16 mouse cellular contexts compared by ENCODE assay signal in the genomic region with DNA sequence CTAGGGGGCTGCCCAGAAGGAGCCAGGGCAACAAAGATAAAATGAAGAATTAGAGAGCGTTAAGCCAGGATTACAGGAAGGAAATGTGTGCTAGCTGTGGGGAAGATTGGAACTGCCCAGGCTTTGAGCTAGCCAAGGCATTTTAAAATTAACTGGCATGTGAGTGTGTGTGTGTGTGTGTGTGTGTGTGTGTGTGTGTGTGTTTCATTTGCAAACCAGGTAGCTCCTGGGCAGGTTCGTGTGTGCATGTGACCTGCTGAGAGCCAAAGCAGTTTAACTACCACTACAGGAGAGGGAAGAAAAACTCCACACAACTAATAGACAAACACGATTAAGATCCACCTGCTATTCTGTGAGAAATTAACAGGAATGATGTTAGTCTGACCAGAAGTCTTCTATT. TPM values are rescaled to one million over a fixed set of nuclear protein-coding genes. Genes with fewer than 3 reads are reported as not detected.
"Had no signal": no experiment of that assay in that cellular context is flagged by ENCODE, and none has a peak within 500 bp of the region (broad histone marks: within the 10 kb centered on the region; RNA-seq: fewer than 3 reads in every experiment).

No protein-coding gene starts in this region.

- H3K9me3 ChIP-seq: lung, embryonic 15.5 days; megakaryocyte, embryonic 14.5 days; midbrain, embryonic 13.5 days; midbrain, embryonic 15.5 days; neural tube, embryonic 12.5 days; stomach, embryonic 15.5 days had no signal

- DNase-seq: lung, adult 2 months; right cerebral cortex, postnatal 14 days; thymus, adult 2 months; thymus, postnatal 25 days; thymus, postnatal 4 days had no signal

- ATAC-seq: lung, postnatal 0 days; midbrain, embryonic 13.5 days; midbrain, embryonic 15.5 days had no signal

- H3K4me3 ChIP-seq: lung, embryonic 15.5 days; megakaryocyte, embryonic 14.5 days; midbrain, embryonic 13.5 days; midbrain, embryonic 15.5 days; neural tube, embryonic 12.5 days; stomach, embryonic 15.5 days had no signal

- H3K27ac ChIP-seq: lung, embryonic 15.5 days; macrophage; midbrain, embryonic 13.5 days; midbrain, embryonic 15.5 days; neural tube, embryonic 12.5 days; stomach, embryonic 15.5 days; stomach, postnatal 0 days had no signal

- H3K9ac ChIP-seq: lung, embryonic 15.5 days; midbrain, embryonic 13.5 days; midbrain, embryonic 15.5 days; neural tube, embryonic 12.5 days; stomach, embryonic 15.5 days had no signal

- H3K4me1 ChIP-seq: lung, embryonic 15.5 days; midbrain, embryonic 13.5 days; midbrain, embryonic 15.5 days; neural tube, embryonic 12.5 days; stomach, embryonic 15.5 days had no signal

- H3K4me2 ChIP-seq: lung, embryonic 15.5 days; midbrain, embryonic 11.5 days; midbrain, embryonic 13.5 days; midbrain, embryonic 15.5 days; neural tube, embryonic 12.5 days; stomach, embryonic 15.5 days had no signal

- H3K27me3 ChIP-seq: lung, embryonic 15.5 days; megakaryocyte, embryonic 14.5 days; midbrain, embryonic 13.5 days; midbrain, embryonic 15.5 days; neural tube, embryonic 12.5 days; stomach, embryonic 15.5 days had no signal

RNA-seq across cellular contexts. Expression of a gene that starts 44.8 kb away (rescaled TPM):
- polyA plus RNA-seq: neural tube, embryonic 14.5 days had no signal
